Mouse (Mus musculus): ENCODE results near the gene Elmo3.

DNA sequence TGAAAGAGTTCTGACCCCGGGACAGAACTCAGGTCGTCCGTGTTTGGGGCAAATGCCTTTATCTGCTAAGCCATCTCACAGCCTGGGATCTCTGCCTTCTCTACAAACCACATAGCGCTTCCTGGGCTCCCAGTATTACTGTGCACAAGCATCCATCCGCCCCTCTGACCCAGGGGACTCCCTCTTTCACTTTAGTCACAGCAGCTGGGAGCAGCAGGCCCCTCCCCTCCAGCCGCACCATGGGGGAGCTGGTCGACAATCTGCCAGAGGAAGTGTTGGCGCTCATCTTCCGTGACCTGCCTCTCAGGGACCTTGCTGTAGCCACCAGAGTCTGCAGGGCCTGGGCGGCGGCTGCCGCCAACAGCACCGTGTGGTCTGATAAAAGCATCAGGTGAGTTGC is 38.6 kb upstream of the Elmo3 start:
- no peak for TF ChIP-seq CTCF (conservative IDR thresholded peaks at IDR 0.05; ENCODE audit: low read length)
- no peak for TF ChIP-seq NANOG (IDR thresholded peaks at IDR 0.05; ENCODE audit: borderline replicate concordance, low read length)

Data from E14TG2a.4 (cell line).